Mouse (Mus musculus) midbrain, postnatal 0 days (tissue): ENCODE results near the gene Ssbp4. TPM values are rescaled to one million over a fixed set of nuclear protein-coding genes. Genes with fewer than 3 reads are reported as not detected.

ENCODE experiments used
- ATAC-seq: fragments of 200-750 bp; cut with Nextera tagmentation; 2 replicates; pipeline ENCODE4 v1.8.0; 2017; ENCODE audit warnings: moderate number of reproducible peaks, mild to moderate bottlenecking, moderate TSS enrichment, moderate library complexity; ENCODE audit not compliant: low FRiP score
- DNase-seq: peaks from one replicate; pipeline ENCODE4 v3.0.0-alpha.2; 2015; ENCODE audit warnings: low spot score
- H3K27ac ChIP-seq: fragments of 300-500 bp; sonication (generic); 2 replicates; pipeline ENCODE4 v1.5.1; 2014; ENCODE audit warnings: low read depth, mild to moderate bottlenecking, low read length, mixed read lengths
- H3K27me3 ChIP-seq: fragments of 300-500 bp; sonication (generic); 2 replicates; pipeline ENCODE4 v1.6.1; 2014; ENCODE audit warnings: low read length, control low read depth, mixed read lengths; ENCODE audit not compliant: insufficient read depth
- H3K36me3 ChIP-seq: fragments of 300-500 bp; sonication (generic); 2 replicates; pipeline ENCODE4 v1.6.1; 2014; ENCODE audit warnings: low read length, control low read depth, mixed read lengths; ENCODE audit not compliant: insufficient read depth
- H3K4me1 ChIP-seq: fragments of 300-500 bp; sonication (generic); 2 replicates; pipeline ENCODE4 v1.6.1; 2014; ENCODE audit warnings: mild to moderate bottlenecking, control low read depth, antibody characterized with exemption, low read length, mixed read lengths; ENCODE audit not compliant: insufficient read depth
- H3K4me2 ChIP-seq: fragments of 300-500 bp; sonication (generic); 2 replicates; pipeline ENCODE4 v1.6.1; 2014; ENCODE audit warnings: low read depth, mild to moderate bottlenecking, low read length, mixed read lengths; ENCODE audit not compliant: poor library complexity, severe bottlenecking
- H3K4me3 ChIP-seq: fragments of 300-500 bp; sonication (generic); 2 replicates; pipeline ENCODE4 v1.5.1; 2014; ENCODE audit warnings: low read depth, mild to moderate bottlenecking, low read length, moderate library complexity
- H3K9ac ChIP-seq: fragments of 300-500 bp; sonication (generic); replicated peaks from 2 replicates; pipeline ENCODE4 v1.6.1; 2014; ENCODE audit warnings: mild to moderate bottlenecking, low read length, moderate library complexity, mixed read lengths; ENCODE audit not compliant: poor library complexity, severe bottlenecking
- H3K9me3 ChIP-seq: fragments of 300-500 bp; sonication (generic); 2 replicates; pipeline ENCODE4 v1.6.1; 2016; ENCODE audit warnings: low read length, control low read depth
- CTCF ChIP-seq: IDR thresholded peaks from 2 replicates; pipeline ENCODE4 v1.5.1; 2016; ENCODE audit warnings: antibody characterized with exemption, mild to moderate bottlenecking
- WGBS: fragments of 180-500 bp; shearing (Covaris S2); extraction: QIAGEN DNeasy Blood & Tissue Kit; methylation state at CpG from one replicate; pipeline ENCODE4 v1.1.7; 2014; 5-methylcytosine and 5-hydroxymethylcytosine counted together
- polyA plus RNA-seq: library from polyadenylated mRNA; unstranded; fragments of >200 nt; fragmentation: Nextera tagmentation; extraction: Ambion mirVana; gene quantifications from 2 replicates; pipeline ENCODE4 v1.2.1, GENCODE M21; 2015
- total RNA-seq: library from RNA; depleted of rRNA; stranded (reverse); fragments of >200 nt; gene quantifications from 2 replicates; pipeline ENCODE4 v1.2.3, GENCODE M21; 2014

The Ssbp4 gene
- total and polyA plus RNA-seq, 2 experiments from 2014 or later: 230 to 392 TPM

- WGBS: 27% methylated on average over 1 of the region's 1 CpGs
- no peak overlapping the region for H3K9ac ChIP-seq
- ATAC-seq (no peak), DNase-seq (no peak)
- no peaks in the 10 kb centered on the region for H3K27me3 ChIP-seq
- no peak overlapping the region for H3K4me2 ChIP-seq
- H3K9me3 ChIP-seq: no peaks in the 10 kb centered on the region
- peaks cover 14% of the 10 kb centered on the region for H3K4me1 ChIP-seq
- TF ChIP-seq CTCF: no peak
- H3K36me3 ChIP-seq: no peaks in the 10 kb centered on the region
- H3K27ac ChIP-seq: no peak overlapping the region
- H3K4me3 ChIP-seq: no peak overlapping the region
These were observed 5.1 kb upstream of the Ssbp4 start for GRCm38 (mm10) chr8:70613763-70614162.

- H3K36me3 ChIP-seq: no peaks in the 10 kb centered on the region
- DNase-seq (peak; percentile 84), ATAC-seq (no peak)
- H3K9ac ChIP-seq: peak overlapping the region; percentile 46
- H3K4me1 ChIP-seq: peaks cover 20% of the 10 kb centered on the region
- TF ChIP-seq CTCF: peak; percentile 98
- H3K4me3 ChIP-seq: peak overlapping the region; percentile 69
- H3K9me3 ChIP-seq: no peaks in the 10 kb centered on the region
- under 1% methylated on average over 6 of the region's 6 CpGs for WGBS
- H3K27me3 ChIP-seq: no peaks in the 10 kb centered on the region
- H3K4me2 ChIP-seq: peak overlapping the region; percentile 59
- no peak overlapping the region for H3K27ac ChIP-seq
These were observed 3.2 kb upstream of the Ssbp4 start for GRCm38 (mm10) chr8:70611849-70612248.

- H3K36me3 ChIP-seq: no peaks in the 10 kb centered on the region
- no peak for ATAC-seq
- DNase-seq: peak; percentile 48
- H3K27ac ChIP-seq: peak overlapping the region; percentile 26; the same call in 1 of the 2 replicates
- peak; percentile 85 for TF ChIP-seq CTCF
- no peaks in the 10 kb centered on the region for H3K27me3 ChIP-seq
- no peaks in the 10 kb centered on the region for H3K9me3 ChIP-seq
- peak overlapping the region; percentile 46 for H3K9ac ChIP-seq
- peaks cover 23% of the 10 kb centered on the region for H3K4me1 ChIP-seq
- peak overlapping the region; percentile 69 for H3K4me3 ChIP-seq
- H3K4me2 ChIP-seq: peak overlapping the region; percentile 59
- WGBS: under 1% methylated on average over 54 of the region's 54 CpGs
These were observed 2.4 kb upstream of the Ssbp4 start for GRCm38 (mm10) chr8:70610796-70611771.

- Histone ChIP-seq H3K27me3 (no peaks in the 10 kb centered on the region), H3K9ac (peak overlapping the region; percentile 57), H3K4me3 (peak overlapping the region; percentile 69), H3K9me3 (no peaks in the 10 kb centered on the region), H3K4me2 (peak overlapping the region; percentile 59), H3K4me1 (peaks cover 23% of the 10 kb centered on the region), H3K36me3 (no peaks in the 10 kb centered on the region), H3K27ac (peak overlapping the region; percentile 68)
- ATAC-seq (peak; percentile 10), DNase-seq (peak; percentile 81)
- no peak for TF ChIP-seq CTCF
- WGBS: under 1% methylated on average over 43 of the region's 45 CpGs
These were observed 1.4 kb upstream of the Ssbp4 start for GRCm38 (mm10) chr8:70609849-70610795.

GRCm38 (mm10) chr8:70609368-70609848 is 736 bp upstream of the Ssbp4 start:
- Histone ChIP-seq H3K9me3 (no peaks in the 10 kb centered on the region), H3K36me3 (no peaks in the 10 kb centered on the region), H3K27ac (peak overlapping the region; percentile 68), H3K4me3 (peak overlapping the region; percentile 69), H3K4me1 (peaks cover 26% of the 10 kb centered on the region), H3K9ac (peak overlapping the region; percentile 57), H3K4me2 (peak overlapping the region; percentile 59), H3K27me3 (no peaks in the 10 kb centered on the region)
- DNase-seq: peak; percentile 74
- 0% methylated on average over 34 of the region's 39 CpGs for WGBS
- peak; percentile 57 for ATAC-seq
- no peak; the same call in 1 of the 2 replicates for TF ChIP-seq CTCF
